Mouse (Mus musculus) MEL (cell line): ENCODE measurements around the gene Pik3r1. TPM values are rescaled to one million over a fixed set of nuclear protein-coding genes. Genes with fewer than 3 reads are reported as not detected.

Experiments used
- DNase-seq: peaks from one replicate; pipeline ENCODE4 v3.0.0; 2011; ENCODE audit warnings: low read depth, low spot score
- H3K27ac ChIP-seq: 2 replicates; pipeline ENCODE4 v1.5.1; 2012; ENCODE audit warnings: low read depth, mild to moderate bottlenecking, control low read depth, low read length, moderate library complexity; ENCODE audit not compliant: control insufficient read depth
- H3K27me3 ChIP-seq, 2 experiments: fragments of 150-350 bp in 1 of 2; sonication (generic) in 1 of 2; 2 replicates each; pipeline ENCODE4 v1.6.1; 2012; ENCODE audit warnings: low read length in 2 of 2, mild to moderate bottlenecking in 2 of 2, improper control_type of control experiment in 1 of 2, moderate library complexity in 1 of 2; ENCODE audit not compliant: insufficient read depth in 2 of 2, control insufficient read depth in 1 of 2
- H3K36me3 ChIP-seq, 2 experiments: 2 replicates each; pipeline ENCODE4 v1.6.1; 2012 to 2014; ENCODE audit warnings: low read length in 2 of 2, improper control_type of control experiment in 1 of 2, inconsistent platforms in 1 of 2, mild to moderate bottlenecking in 1 of 2; ENCODE audit not compliant: insufficient read depth in 2 of 2, control insufficient read depth in 1 of 2
- H3K4me1 ChIP-seq, 2 experiments: fragments of 150-350 bp in 1 of 2; sonication (generic) in 1 of 2; 2 replicates each; pipeline ENCODE4 v1.6.1; 2012; ENCODE audit warnings: low read length in 2 of 2, improper control_type of control experiment in 1 of 2, mild to moderate bottlenecking in 1 of 2; ENCODE audit not compliant: insufficient read depth in 2 of 2, control insufficient read depth in 1 of 2
- H3K4me3 ChIP-seq, 2 experiments: fragments of 150-350 bp in 1 of 2; sonication (generic) in 1 of 2; 2 replicates each; pipeline ENCODE4 v1.5.1; 2012; ENCODE audit warnings: low read depth in 2 of 2, low read length in 2 of 2, mild to moderate bottlenecking in 2 of 2, moderate library complexity in 2 of 2, control low read depth in 1 of 2, improper control_type of control experiment in 1 of 2; ENCODE audit not compliant: control insufficient read depth in 1 of 2, insufficient read depth in 1 of 2
- H3K79me2 ChIP-seq: 2 replicates; pipeline ENCODE4 v1.6.1; 2012; ENCODE audit warnings: mild to moderate bottlenecking, low read length, moderate library complexity; ENCODE audit not compliant: control insufficient read depth, poor library complexity, insufficient read depth
- H3K9ac ChIP-seq: 2 replicates; pipeline ENCODE4 v1.6.1; 2012; ENCODE audit warnings: low read depth, mild to moderate bottlenecking, control low read depth, low read length, moderate library complexity; ENCODE audit not compliant: control insufficient read depth, poor library complexity, severe bottlenecking
- H3K9me3 ChIP-seq: fragments of 150-350 bp; sonication (generic); replicated peaks from 2 replicates; pipeline ENCODE4 v1.6.1; 2012; ENCODE audit warnings: mild to moderate bottlenecking, low read length, improper control_type of control experiment, moderate library complexity; ENCODE audit not compliant: insufficient read depth
- CHD1 ChIP-seq: IDR thresholded peaks from 2 replicates; pipeline ENCODE4 v1.6.1; 2012; ENCODE audit warnings: low read depth, mild to moderate bottlenecking, inconsistent platforms, low read length, improper control_type of control experiment
- CTCF ChIP-seq, 3 experiments: IDR thresholded peaks in 2 of 3; conservative IDR thresholded peaks in 1 of 3; 2 replicates each; pipeline ENCODE4 v1.5.1; 2011 to 2012; ENCODE audit warnings: low read length in 3 of 3, low read depth in 2 of 3, mild to moderate bottlenecking in 2 of 3, improper control_type of control experiment in 1 of 3, inconsistent platforms in 1 of 3, mixed read lengths in 1 of 3, moderate library complexity in 1 of 3; ENCODE audit not compliant: control insufficient read depth in 1 of 3, insufficient read depth in 1 of 3, poor library complexity in 1 of 3, severe bottlenecking in 1 of 3
- E2F4 ChIP-seq: IDR thresholded peaks from 2 replicates; pipeline ENCODE4 v1.6.1; 2011; ENCODE audit warnings: low read depth, low read length, improper control_type of control experiment, borderline replicate concordance
- ELF1 ChIP-seq: IDR thresholded peaks from 2 replicates; pipeline ENCODE4 v1.6.1; 2014; ENCODE audit warnings: low read depth, mild to moderate bottlenecking, inconsistent platforms, low read length, improper control_type of control experiment, moderate library complexity
- EP300 ChIP-seq, 2 experiments: IDR thresholded peaks; 2 replicates each; pipeline ENCODE4 v1.6.1; 2011; ENCODE audit warnings: improper control_type of control experiment in 2 of 2, low read length in 2 of 2, low read depth in 1 of 2, mild to moderate bottlenecking in 1 of 2
- ETS1 ChIP-seq: IDR thresholded peaks from 2 replicates; pipeline ENCODE4 v1.6.1; 2012; ENCODE audit warnings: low read depth, mild to moderate bottlenecking, inconsistent platforms, low read length, improper control_type of control experiment, moderate library complexity
- GABPA ChIP-seq: IDR thresholded peaks from 2 replicates; pipeline ENCODE4 v1.6.1; 2012; ENCODE audit warnings: low read depth, mild to moderate bottlenecking, inconsistent platforms, low read length, improper control_type of control experiment, moderate library complexity
- KAT2A ChIP-seq: conservative IDR thresholded peaks from 2 replicates; pipeline ENCODE4 v1.6.1; 2012; ENCODE audit warnings: low read depth, low read length, improper control_type of control experiment, inconsistent platforms
- MAFK ChIP-seq: IDR thresholded peaks from 2 replicates; pipeline ENCODE4 v1.6.1; 2011; ENCODE audit warnings: low read depth, mild to moderate bottlenecking, low read length, improper control_type of control experiment, borderline replicate concordance
- MXI1 ChIP-seq: IDR thresholded peaks from 2 replicates; pipeline ENCODE4 v1.6.1; 2011; ENCODE audit warnings: mild to moderate bottlenecking, low read depth, low read length, improper control_type of control experiment
- MYB ChIP-seq: IDR thresholded peaks from 2 replicates; pipeline ENCODE4 v1.6.1; 2011; ENCODE audit warnings: mild to moderate bottlenecking, low read depth, low read length, improper control_type of control experiment
- MYC ChIP-seq: IDR thresholded peaks from 2 replicates; pipeline ENCODE4 v1.6.1; 2011; ENCODE audit warnings: low read depth, mild to moderate bottlenecking, low read length, improper control_type of control experiment, moderate library complexity
- NELFE ChIP-seq: IDR thresholded peaks from 2 replicates; pipeline ENCODE4 v1.6.1; 2011; ENCODE audit warnings: low read depth, low read length, improper control_type of control experiment
- NRF1 ChIP-seq: IDR thresholded peaks from 2 replicates; pipeline ENCODE4 v1.6.1; 2014; ENCODE audit warnings: low read depth, mild to moderate bottlenecking, inconsistent platforms, low read length, improper control_type of control experiment, moderate library complexity; ENCODE audit not compliant: poor library complexity, insufficient read depth, severe bottlenecking
- POLR2A ChIP-seq, 2 experiments: IDR thresholded peaks; 2 replicates each; pipeline ENCODE4 v1.6.1; 2011 to 2012; ENCODE audit warnings: low read length in 2 of 2, mild to moderate bottlenecking in 2 of 2, control low read depth in 1 of 2, improper control_type of control experiment in 1 of 2, low read depth in 1 of 2, moderate library complexity in 1 of 2; ENCODE audit not compliant: control insufficient read depth in 1 of 2, insufficient read depth in 1 of 2, poor library complexity in 1 of 2
- RAD21 ChIP-seq: IDR thresholded peaks from 2 replicates; pipeline ENCODE4 v1.6.1; 2011; ENCODE audit warnings: mild to moderate bottlenecking, low read depth, low read length, improper control_type of control experiment
- RCOR1 ChIP-seq: IDR thresholded peaks from 2 replicates; pipeline ENCODE4 v1.6.1; 2012; ENCODE audit warnings: low read depth, mild to moderate bottlenecking, inconsistent platforms, low read length, improper control_type of control experiment
- TCF12 ChIP-seq: IDR thresholded peaks from 2 replicates; pipeline ENCODE4 v1.6.1; 2014; ENCODE audit warnings: low read depth, mild to moderate bottlenecking, inconsistent platforms, low read length, improper control_type of control experiment, moderate library complexity
- USF2 ChIP-seq, 2 experiments: IDR thresholded peaks; 2 replicates each; pipeline ENCODE4 v1.6.1; 2011 to 2012; ENCODE audit warnings: improper control_type of control experiment in 2 of 2, low read length in 2 of 2, borderline replicate concordance in 1 of 2, inconsistent platforms in 1 of 2, low read depth in 1 of 2, mild to moderate bottlenecking in 1 of 2; ENCODE audit not compliant: insufficient read depth in 1 of 2
- ZC3H11A ChIP-seq: IDR thresholded peaks from 2 replicates; pipeline ENCODE4 v1.6.1; 2012; ENCODE audit warnings: low read depth, mild to moderate bottlenecking, inconsistent platforms, low read length, improper control_type of control experiment
- ZNF384 ChIP-seq: IDR thresholded peaks from 2 replicates; pipeline ENCODE4 v1.6.1; 2012; ENCODE audit warnings: low read depth, mild to moderate bottlenecking, inconsistent platforms, low read length, improper control_type of control experiment
- polyA plus RNA-seq, 2 experiments: library from polyadenylated mRNA; stranded (reverse) in 1 of 2; unstranded in 1 of 2; fragments of >175 nt in 1 of 2; fragments of >200 nt in 1 of 2; gene quantifications; 2 replicates each; pipeline versions ENCODE4 v1.2.1 to v1.2.4; 2012; ENCODE audit warnings: low replicate concordance in 2 of 2, low read depth in 1 of 2; ENCODE audit not compliant: insufficient read length in 2 of 2, insufficient read depth in 1 of 2, missing spikeins in 1 of 2
- total RNA-seq: library from RNA; depleted of rRNA; stranded (reverse); fragments of 300-350 nt; gene quantifications from 2 replicates; pipeline ENCODE4 v1.2.3, GENCODE M21; 2012

Gene Pik3r1
- total and polyA plus RNA-seq, 3 experiments: 23.8 to 116 (median 41.4) TPM

- no peak for DNase-seq
- no peaks in the 10 kb centered on the region for H3K27me3 ChIP-seq
- 0 out of 2 replicates have a peak overlapping the region, but pooled peaks have one; percentile 6 for H3K9ac ChIP-seq
- no peak overlapping the region for H3K27ac ChIP-seq
- no peaks in the 10 kb centered on the region for H3K9me3 ChIP-seq
- peaks cover 3 to 48% of the 10 kb centered on the region in 2 experiments; a peak in 3 of 4 replicates for H3K36me3 ChIP-seq
- peaks cover 78% of the 10 kb centered on the region for H3K79me2 ChIP-seq
- H3K4me1 ChIP-seq: peaks cover 18 to 40% of the 10 kb centered on the region in 2 experiments
- H3K4me3 ChIP-seq: no peak overlapping the region
- no peak for TF ChIP-seq POLR2A (IDR thresholded peaks at IDR 0.05; ENCODE audit: control insufficient read depth in 1 of 2, insufficient read depth in 1 of 2, low read depth in 1 of 2, low read length in 2 of 2, poor library complexity in 1 of 2)
- no peak for TF ChIP-seq ELF1
- TF ChIP-seq GABPA: no peak
- TF ChIP-seq E2F4: no peak
- no peak for TF ChIP-seq CHD1
- peak in 1 of 3 experiments; percentile 17; a peak in 2 of 6 replicates for TF ChIP-seq CTCF (IDR thresholded peaks at IDR 0.05 in 2 of 3, conservative IDR thresholded peaks at IDR 0.05 in 1 of 3; ENCODE audit: control insufficient read depth in 1 of 3, insufficient read depth in 1 of 3, low read depth in 2 of 3, low read length in 3 of 3, poor library complexity in 1 of 3, severe bottlenecking in 1 of 3)
- no peak for TF ChIP-seq TCF12
- no peak for TF ChIP-seq NELFE
- TF ChIP-seq, all 39 proteins: peak for 1
Measured at GRCm38 (mm10) chr13:101763149-101763548, 4.9 kb downstream of the Pik3r1 start.

GRCm38 (mm10) chr13:101761617-101762016 lies 6.4 kb downstream of the Pik3r1 start:
- no peaks in the 10 kb centered on the region for H3K27me3 ChIP-seq
- no peak overlapping the region for H3K9ac ChIP-seq
- peak overlapping the region; percentile 45 for H3K27ac ChIP-seq
- DNase-seq: peak; percentile 64
- H3K79me2 ChIP-seq: peaks cover 79% of the 10 kb centered on the region
- no peak overlapping the region for H3K4me3 ChIP-seq
- H3K4me1 ChIP-seq: peaks cover 18 to 40% of the 10 kb centered on the region in 2 experiments
- peaks cover 16 to 48% of the 10 kb centered on the region in 2 experiments for H3K36me3 ChIP-seq
- H3K9me3 ChIP-seq: no peaks in the 10 kb centered on the region
- no peak for TF ChIP-seq MAFK
- TF ChIP-seq GABPA: no peak
- peak; percentile 20; the same call in 1 of the 2 replicates for TF ChIP-seq RCOR1
- TF ChIP-seq MXI1: peak; percentile 71
- TF ChIP-seq EP300 (IDR thresholded peaks at IDR 0.05; ENCODE audit: low read depth in 1 of 2, low read length in 2 of 2): peak in 1 of 2 experiments; percentile 11; a peak in 1 of 4 replicates
- TF ChIP-seq NRF1: no peak
- no peak for TF ChIP-seq ZC3H11A
- no peak for TF ChIP-seq ETS1
- no peak for TF ChIP-seq ZNF384
- TF ChIP-seq MYC: 0 out of 2 replicates have a peak, but pooled peaks have one; percentile 29
- TF ChIP-seq MYB: no peak
- TF ChIP-seq RAD21: no peak
- no peak for TF ChIP-seq NELFE
- TF ChIP-seq KAT2A: no peak
- no peak for TF ChIP-seq USF2 (IDR thresholded peaks at IDR 0.05; ENCODE audit: borderline replicate concordance in 1 of 2, insufficient read depth in 1 of 2, low read depth in 1 of 2, low read length in 2 of 2)
- TF ChIP-seq, all 39 proteins: peak for 4
